Mouse (Mus musculus): ENCODE measurements around the gene Nfib. TPM values are rescaled to one million over a fixed set of nuclear protein-coding genes. Genes with fewer than 3 reads are reported as not detected.

Gene Nfib
- polyA plus RNA-seq, 1 experiment from 2014 or later = 13.5 TPM

- H3K4me3 ChIP-seq (ENCODE audit: low read depth, low read length) = no peak overlapping the region
- no peak overlapping the region for H3K27ac ChIP-seq (ENCODE audit: low read depth, low read length)
- H3K36me3 ChIP-seq (ENCODE audit: control insufficient read depth, insufficient read depth) = no peaks in the 10 kb centered on the region
- no peaks in the 10 kb centered on the region for H3K9me3 ChIP-seq (ENCODE audit: control insufficient read depth)
- ATAC-seq = no peak
- H3K4me1 ChIP-seq (replicated peaks; ENCODE audit: control insufficient read depth, insufficient read depth, low read length) = 0 out of 2 replicates have a peak, but pooled peaks cover 3% of the 10 kb centered on the region
- WGBS = 86% methylated on average over 3 of the region's 3 CpGs
- H3K9ac ChIP-seq (ENCODE audit: low read depth, low read length) = no peak overlapping the region
- H3K4me2 ChIP-seq (replicated peaks; ENCODE audit: low read depth) = no peak overlapping the region
- no peaks in the 10 kb centered on the region for H3K27me3 ChIP-seq (replicated peaks; ENCODE audit: control insufficient read depth, insufficient read depth, low read length)
- no peak for TF ChIP-seq CTCF (IDR thresholded peaks at IDR 0.05; ENCODE audit: low read depth)
Observed at GRCm38 (mm10) chr4:82470938-82471320, 234.6 kb downstream of the Nfib start.

DNA sequence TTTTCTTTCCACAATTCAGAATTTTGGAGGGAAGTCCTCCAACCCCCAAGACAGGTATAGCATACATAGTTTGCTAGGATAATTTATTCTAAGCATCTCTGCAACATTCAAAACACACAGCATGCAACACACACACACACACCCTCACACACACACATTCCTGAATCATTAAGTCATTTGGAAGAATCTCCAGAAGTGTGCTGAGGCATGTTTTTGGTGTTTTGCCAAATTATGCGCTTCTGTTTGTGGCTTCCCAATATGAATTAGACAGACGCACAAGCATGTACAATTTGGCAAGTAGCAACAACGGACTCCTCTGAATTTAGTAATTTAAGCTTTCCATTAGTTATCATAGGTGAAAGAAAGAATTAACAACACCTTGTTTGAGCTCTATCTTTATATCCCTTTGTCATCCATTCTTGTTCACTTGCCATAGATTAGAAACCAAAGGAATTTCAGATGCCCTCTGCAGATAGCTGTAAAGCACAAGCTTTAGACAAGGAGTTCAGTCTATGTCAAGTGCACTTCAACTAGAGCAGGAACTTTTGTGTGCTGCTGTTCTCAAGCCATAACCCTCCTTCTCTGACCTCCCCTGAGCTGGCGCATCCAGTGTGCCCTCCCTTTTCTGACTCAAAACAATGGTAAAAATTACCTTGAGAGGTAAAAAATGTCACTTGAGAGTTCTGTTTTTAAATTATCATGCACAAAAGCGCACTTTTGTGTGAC is 235.2 kb downstream of the Nfib start:
- H3K9ac ChIP-seq (ENCODE audit: low read depth, low read length) = no peak overlapping the region
- TF ChIP-seq CTCF (IDR thresholded peaks at IDR 0.05; ENCODE audit: low read depth) = no peak
- H3K27ac ChIP-seq (ENCODE audit: low read depth, low read length) = no peak overlapping the region
- H3K9me3 ChIP-seq (ENCODE audit: control insufficient read depth) = no peaks in the 10 kb centered on the region
- no peak overlapping the region for H3K4me3 ChIP-seq (ENCODE audit: low read depth, low read length)
- no peak for ATAC-seq
- no peaks in the 10 kb centered on the region for H3K27me3 ChIP-seq (replicated peaks; ENCODE audit: control insufficient read depth, insufficient read depth, low read length)
- 0 out of 2 replicates have a peak, but pooled peaks cover 3% of the 10 kb centered on the region for H3K4me1 ChIP-seq (replicated peaks; ENCODE audit: control insufficient read depth, insufficient read depth, low read length)
- WGBS = 63% methylated on average over 5 of the region's 5 CpGs
- no peak overlapping the region for H3K4me2 ChIP-seq (replicated peaks; ENCODE audit: low read depth)
- no peaks in the 10 kb centered on the region for H3K36me3 ChIP-seq (ENCODE audit: control insufficient read depth, insufficient read depth)

GRCm38 (mm10) chr4:82468944-82469343 is 236.6 kb downstream of the Nfib start:
- Histone ChIP-seq H3K27me3 (replicated peaks; ENCODE audit: control insufficient read depth, insufficient read depth, low read length) (no peaks in the 10 kb centered on the region), H3K27ac (ENCODE audit: low read depth, low read length) (no peak overlapping the region), H3K9ac (ENCODE audit: low read depth, low read length) (no peak overlapping the region), H3K4me1 (replicated peaks; ENCODE audit: control insufficient read depth, insufficient read depth, low read length) (0 out of 2 replicates have a peak, but pooled peaks cover 3% of the 10 kb centered on the region), H3K9me3 (ENCODE audit: control insufficient read depth) (no peaks in the 10 kb centered on the region), H3K4me3 (ENCODE audit: low read depth, low read length) (no peak overlapping the region), H3K4me2 (replicated peaks; ENCODE audit: low read depth) (no peak overlapping the region), H3K36me3 (ENCODE audit: control insufficient read depth, insufficient read depth) (no peaks in the 10 kb centered on the region)
- TF ChIP-seq CTCF (IDR thresholded peaks at IDR 0.05; ENCODE audit: low read depth) = no peak
- ATAC-seq = no peak
- 72% methylated on average over 3 of the region's 3 CpGs for WGBS

DNA sequence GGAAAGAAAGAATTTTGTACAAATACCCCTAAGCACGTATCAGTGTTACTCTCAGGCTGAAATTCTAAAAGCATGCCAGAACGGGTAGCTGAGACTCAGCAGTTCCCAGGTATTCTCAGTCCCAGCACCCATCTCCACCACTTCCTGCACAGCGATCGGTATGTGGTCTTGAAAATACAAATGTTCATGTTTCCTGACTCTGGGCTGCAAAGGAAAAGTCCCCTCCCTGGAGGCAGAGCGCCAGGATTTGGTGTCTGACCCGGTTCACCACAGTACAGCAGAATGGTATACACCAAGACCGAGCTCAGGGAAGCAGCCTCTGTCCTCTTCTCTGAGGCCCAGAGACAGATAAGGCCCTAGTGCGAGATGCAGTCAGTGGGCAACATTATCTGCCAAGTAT is 238.8 kb downstream of the Nfib start:
- Histone ChIP-seq H3K9ac (ENCODE audit: low read depth, low read length) (no peak overlapping the region), H3K27ac (ENCODE audit: low read depth, low read length) (no peak overlapping the region), H3K4me3 (ENCODE audit: low read depth, low read length) (no peak overlapping the region), H3K4me2 (replicated peaks; ENCODE audit: low read depth) (no peak overlapping the region), H3K9me3 (ENCODE audit: control insufficient read depth) (no peaks in the 10 kb centered on the region), H3K27me3 (replicated peaks; ENCODE audit: control insufficient read depth, insufficient read depth, low read length) (no peaks in the 10 kb centered on the region), H3K4me1 (replicated peaks; ENCODE audit: control insufficient read depth, insufficient read depth, low read length) (0 out of 2 replicates have a peak, but pooled peaks cover 3% of the 10 kb centered on the region), H3K36me3 (ENCODE audit: control insufficient read depth, insufficient read depth) (no peaks in the 10 kb centered on the region)
- ATAC-seq = no peak
- WGBS = 61% methylated on average over 8 of the region's 8 CpGs
- TF ChIP-seq CTCF (IDR thresholded peaks at IDR 0.05; ENCODE audit: low read depth) = no peak

GRCm38 (mm10) chr4:82466144-82466543 is 239.4 kb downstream of the Nfib start:
- no peak overlapping the region for H3K9ac ChIP-seq (ENCODE audit: low read depth, low read length)
- no peak for ATAC-seq
- H3K4me2 ChIP-seq (replicated peaks; ENCODE audit: low read depth) = no peak overlapping the region
- no peaks in the 10 kb centered on the region for H3K9me3 ChIP-seq (ENCODE audit: control insufficient read depth)
- no peak overlapping the region for H3K4me3 ChIP-seq (ENCODE audit: low read depth, low read length)
- 57% methylated on average over 6 of the region's 6 CpGs for WGBS
- no peak for TF ChIP-seq CTCF (IDR thresholded peaks at IDR 0.05; ENCODE audit: low read depth)
- no peak overlapping the region for H3K27ac ChIP-seq (ENCODE audit: low read depth, low read length)
- no peaks in the 10 kb centered on the region for H3K27me3 ChIP-seq (replicated peaks; ENCODE audit: control insufficient read depth, insufficient read depth, low read length)
- H3K4me1 ChIP-seq (replicated peaks; ENCODE audit: control insufficient read depth, insufficient read depth, low read length) = 0 out of 2 replicates have a peak, but pooled peaks cover 3% of the 10 kb centered on the region
- H3K36me3 ChIP-seq (ENCODE audit: control insufficient read depth, insufficient read depth) = no peaks in the 10 kb centered on the region

GRCm38 (mm10) chr4:82464051-82464632 is 241.4 kb downstream of the Nfib start:
- Histone ChIP-seq H3K4me1 (replicated peaks; ENCODE audit: control insufficient read depth, insufficient read depth, low read length) (0 out of 2 replicates have a peak, but pooled peaks cover 3% of the 10 kb centered on the region), H3K4me3 (ENCODE audit: low read depth, low read length) (no peak overlapping the region), H3K9me3 (ENCODE audit: control insufficient read depth) (no peaks in the 10 kb centered on the region), H3K27ac (ENCODE audit: low read depth, low read length) (no peak overlapping the region), H3K9ac (ENCODE audit: low read depth, low read length) (no peak overlapping the region), H3K27me3 (replicated peaks; ENCODE audit: control insufficient read depth, insufficient read depth, low read length) (no peaks in the 10 kb centered on the region), H3K36me3 (ENCODE audit: control insufficient read depth, insufficient read depth) (no peaks in the 10 kb centered on the region), H3K4me2 (replicated peaks; ENCODE audit: low read depth) (no peak overlapping the region)
- ATAC-seq = no peak
- no peak for TF ChIP-seq CTCF (IDR thresholded peaks at IDR 0.05; ENCODE audit: low read depth)
- 50% methylated on average over 8 of the region's 8 CpGs for WGBS

Measured in intestine, postnatal 0 days (tissue).